Mouse (Mus musculus) hindbrain, embryonic 11.5 days (tissue): Measurements from ENCODE around the gene Grid2. TPM values are rescaled to one million over a fixed set of nuclear protein-coding genes. Genes with fewer than 3 reads are reported as not detected.
A peak's percentile ranks its signal among the peaks of the same experiment; 100 is the strongest.
"Not testable (repeated sequence)": the region's sequence is repeated elsewhere in the genome, so short reads cannot be mapped to it uniquely, and the experiment has no call there.

Experiments used
- ATAC-seq: fragments of 200-750 bp; cut with Nextera tagmentation; 2 replicates; pipeline ENCODE4 v1.8.0; 2017; ENCODE audit warnings: mild to moderate bottlenecking, moderate TSS enrichment, moderate library complexity; ENCODE audit not compliant: low FRiP score
- DNase-seq: peaks from one replicate; pipeline ENCODE4 v3.0.0-alpha.2; 2015; ENCODE audit warnings: low spot score
- H3K27ac ChIP-seq: fragments of 300-500 bp; sonication (generic); 2 replicates; pipeline ENCODE4 v1.5.1; 2014; ENCODE audit warnings: mild to moderate bottlenecking, low read depth, low read length
- H3K27me3 ChIP-seq: fragments of 300-500 bp; sonication (generic); 2 replicates; pipeline ENCODE4 v1.6.1; 2014; ENCODE audit warnings: mild to moderate bottlenecking, low read length, moderate library complexity, mixed read lengths; ENCODE audit not compliant: control insufficient read depth, insufficient read depth
- H3K36me3 ChIP-seq: fragments of 300-500 bp; sonication (generic); 2 replicates; pipeline ENCODE4 v1.6.1; 2014; ENCODE audit warnings: mild to moderate bottlenecking, low read length, moderate library complexity, mixed read lengths; ENCODE audit not compliant: control insufficient read depth, insufficient read depth
- H3K4me1 ChIP-seq: fragments of 300-500 bp; sonication (generic); replicated peaks from 2 replicates; pipeline ENCODE4 v1.6.1; 2014; ENCODE audit warnings: low read length, mixed read lengths; ENCODE audit not compliant: control insufficient read depth, insufficient read depth
- H3K4me2 ChIP-seq: fragments of 300-500 bp; sonication (generic); replicated peaks from 2 replicates; pipeline ENCODE4 v1.6.1; 2014; ENCODE audit warnings: mild to moderate bottlenecking, low read depth, low read length
- H3K4me3 ChIP-seq: fragments of 300-500 bp; sonication (generic); 2 replicates; pipeline ENCODE4 v1.5.1; 2014; ENCODE audit warnings: low read depth, low read length
- H3K9ac ChIP-seq: fragments of 300-500 bp; sonication (generic); 2 replicates; pipeline ENCODE4 v1.6.1; 2014; ENCODE audit warnings: low read depth, low read length
- H3K9me3 ChIP-seq: fragments of 300-500 bp; sonication (generic); 2 replicates; pipeline ENCODE4 v1.6.1; 2016; ENCODE audit warnings: low read length; ENCODE audit not compliant: control insufficient read depth
- WGBS: fragments of 180-500 bp; shearing (Covaris S2); extraction: QIAGEN DNeasy Blood & Tissue Kit; methylation state at CpG from one replicate; pipeline ENCODE4 v1.1.7; 2014; 5-methylcytosine and 5-hydroxymethylcytosine counted together
- polyA plus RNA-seq: library from polyadenylated mRNA; unstranded; fragments of >200 nt; fragmentation: Nextera tagmentation; extraction: Ambion mirVana; gene quantifications from 2 replicates; pipeline ENCODE4 v1.2.1, GENCODE M21; 2014

The Grid2 gene
- polyA plus RNA-seq, 1 experiment from 2014 or later: 5.5 TPM

- H3K27me3 ChIP-seq: no peaks in the 10 kb centered on the region
- no peak overlapping the region for H3K4me3 ChIP-seq
- H3K4me2 ChIP-seq: no peak overlapping the region
- H3K4me1 ChIP-seq: no peaks in the 10 kb centered on the region
- H3K27ac ChIP-seq: no peak overlapping the region
- ATAC-seq (no peak), DNase-seq (no peak)
- H3K9ac ChIP-seq: no peak overlapping the region
- 86% methylated on average over 2 of the region's 2 CpGs for WGBS
- H3K9me3 ChIP-seq: no peaks in the 10 kb centered on the region
- H3K36me3 ChIP-seq: no peaks in the 10 kb centered on the region
Observed at GRCm38 (mm10) chr6:63531751-63532150, 276.1 kb downstream of the Grid2 start.

DNA sequence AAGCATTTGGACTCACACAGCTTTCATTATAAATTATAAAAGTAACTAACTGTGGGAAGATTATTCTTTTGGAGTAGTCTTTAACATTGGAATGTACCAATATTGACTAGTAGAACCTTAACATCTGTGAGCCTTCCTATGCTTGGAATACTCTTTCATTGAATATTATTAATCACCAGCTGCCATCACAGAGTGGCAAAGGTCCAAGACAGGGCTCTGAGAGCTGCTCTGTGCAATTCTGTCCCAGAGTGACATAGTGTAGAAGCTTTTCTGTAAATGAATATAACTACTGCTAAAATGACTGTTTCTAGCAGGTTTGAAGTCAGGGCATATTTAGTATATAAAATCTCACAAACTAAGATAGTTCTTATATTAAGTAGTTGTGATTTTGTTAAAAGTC is 277.2 kb downstream of the Grid2 start:
- no peak for DNase-seq
- Histone ChIP-seq H3K9ac (no peak overlapping the region), H3K27me3 (no peaks in the 10 kb centered on the region), H3K36me3 (no peaks in the 10 kb centered on the region), H3K9me3 (no peaks in the 10 kb centered on the region), H3K4me1 (no peaks in the 10 kb centered on the region), H3K27ac (no peak overlapping the region), H3K4me2 (no peak overlapping the region), H3K4me3 (no peak overlapping the region)
- no peak for ATAC-seq

- Histone ChIP-seq H3K9ac (no peak overlapping the region), H3K9me3 (no peaks in the 10 kb centered on the region), H3K36me3 (no peaks in the 10 kb centered on the region), H3K4me3 (no peak overlapping the region), H3K27ac (no peak overlapping the region), H3K4me2 (no peak overlapping the region), H3K4me1 (no peaks in the 10 kb centered on the region), H3K27me3 (no peaks in the 10 kb centered on the region)
- WGBS: 73% methylated on average over 4 of the region's 4 CpGs
- DNase-seq: no peak
- no peak for ATAC-seq
Observed at GRCm38 (mm10) chr6:63547741-63548140, 292.1 kb downstream of the Grid2 start.

DNA sequence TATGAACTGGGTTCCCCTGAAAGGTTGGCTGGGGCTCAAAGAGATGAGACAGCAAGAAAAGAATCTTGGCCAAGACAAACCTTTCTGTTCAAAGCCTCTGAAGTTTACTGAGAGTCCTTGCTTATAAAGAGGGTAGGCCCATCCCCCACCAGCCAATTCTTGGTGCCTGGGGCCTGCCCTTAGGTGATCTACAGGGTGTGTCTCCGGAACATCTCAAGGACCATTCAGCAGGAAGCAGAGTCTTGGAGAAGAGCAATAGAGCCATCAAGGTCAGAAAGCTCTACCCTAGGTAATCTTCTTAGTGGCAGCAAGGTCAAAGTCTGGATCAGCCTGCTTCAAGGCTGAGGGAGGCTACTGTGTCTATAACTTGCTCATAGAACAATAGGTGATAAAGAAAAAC is 313.1 kb downstream of the Grid2 start:
- not testable (repeated sequence) for H3K9ac ChIP-seq, H3K4me3 ChIP-seq, H3K4me2 ChIP-seq, H3K27ac ChIP-seq, H3K4me1 ChIP-seq, ATAC-seq, DNase-seq, H3K36me3 ChIP-seq, H3K27me3 ChIP-seq, H3K9me3 ChIP-seq
- 96% methylated on average over 1 of the region's 1 CpGs for WGBS

- H3K4me1 ChIP-seq: no peaks in the 10 kb centered on the region
- 92% methylated on average over 4 of the region's 4 CpGs for WGBS
- no peaks in the 10 kb centered on the region for H3K27me3 ChIP-seq
- H3K9ac ChIP-seq: no peak overlapping the region
- no peaks in the 10 kb centered on the region for H3K36me3 ChIP-seq
- DNase-seq: no peak
- H3K4me3 ChIP-seq: no peak overlapping the region
- no peak overlapping the region for H3K27ac ChIP-seq
- no peaks in the 10 kb centered on the region for H3K9me3 ChIP-seq
- H3K4me2 ChIP-seq: no peak overlapping the region
- ATAC-seq: no peak
Observed at GRCm38 (mm10) chr6:63590681-63591080, 335.0 kb downstream of the Grid2 start.

DNA sequence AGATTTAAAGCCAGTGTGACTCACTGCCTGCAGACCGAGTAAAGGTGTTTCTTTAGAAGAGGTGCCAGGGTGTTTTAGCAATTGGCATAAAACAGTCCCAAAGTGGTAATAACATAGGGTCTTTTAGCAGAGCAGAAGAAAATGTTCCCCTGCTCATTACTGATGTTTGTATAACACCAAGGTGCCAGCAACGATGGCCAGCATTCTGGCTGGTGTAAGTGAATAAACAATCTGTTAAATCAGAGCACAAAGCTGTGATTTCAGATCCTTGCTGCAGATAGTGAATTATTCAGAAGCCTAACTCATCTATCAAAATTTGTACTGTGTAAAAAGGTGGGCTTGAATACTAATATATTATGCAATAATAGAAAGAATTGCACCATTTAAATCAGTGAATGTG is 353.9 kb downstream of the Grid2 start:
- Histone ChIP-seq H3K4me3 (no peak overlapping the region), H3K4me1 (no peaks in the 10 kb centered on the region), H3K4me2 (no peak overlapping the region), H3K9ac (no peak overlapping the region), H3K27ac (no peak overlapping the region), H3K9me3 (no peaks in the 10 kb centered on the region), H3K36me3 (no peaks in the 10 kb centered on the region), H3K27me3 (no peaks in the 10 kb centered on the region)
- ATAC-seq (no peak), DNase-seq (no peak)
- WGBS: 69% methylated on average over 2 of the region's 2 CpGs

- no peak overlapping the region for H3K4me3 ChIP-seq
- H3K4me1 ChIP-seq: no peaks in the 10 kb centered on the region
- no peaks in the 10 kb centered on the region for H3K27me3 ChIP-seq
- no peaks in the 10 kb centered on the region for H3K9me3 ChIP-seq
- WGBS: 97% methylated on average over 3 of the region's 3 CpGs
- H3K36me3 ChIP-seq: no peaks in the 10 kb centered on the region
- H3K27ac ChIP-seq: no peak overlapping the region
- no peak overlapping the region for H3K9ac ChIP-seq
- no peak overlapping the region for H3K4me2 ChIP-seq
- DNase-seq (no peak), ATAC-seq (0 out of 2 replicates have a peak, but pooled peaks have one; percentile 53)
Observed at GRCm38 (mm10) chr6:63635970-63636369, 380.3 kb downstream of the Grid2 start.

DNA sequence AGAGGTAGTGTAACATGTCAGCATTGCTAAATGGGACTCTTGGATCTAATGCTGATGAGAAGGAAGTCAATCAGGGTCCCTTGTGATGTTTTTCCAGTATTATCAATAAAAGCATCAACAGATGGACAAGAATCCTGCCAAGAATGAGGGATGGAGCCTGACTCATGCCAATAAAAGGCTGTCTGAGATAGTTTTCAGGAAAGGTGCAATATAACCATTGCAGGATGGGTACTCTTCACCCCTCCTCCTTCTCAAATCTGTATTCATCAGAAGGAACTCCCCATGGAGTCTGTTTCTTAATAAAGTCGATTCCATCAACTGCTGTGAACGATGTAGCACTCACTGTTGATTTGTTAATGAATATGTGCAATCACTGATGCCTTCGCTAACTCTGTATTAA is 403.7 kb downstream of the Grid2 start:
- H3K27me3 ChIP-seq: no peaks in the 10 kb centered on the region
- no peak overlapping the region for H3K9ac ChIP-seq
- no peak overlapping the region for H3K4me3 ChIP-seq
- 69% methylated on average over 3 of the region's 3 CpGs for WGBS
- H3K4me2 ChIP-seq: no peak overlapping the region
- H3K36me3 ChIP-seq: no peaks in the 10 kb centered on the region
- H3K4me1 ChIP-seq: no peaks in the 10 kb centered on the region
- H3K27ac ChIP-seq: no peak overlapping the region
- H3K9me3 ChIP-seq: no peaks in the 10 kb centered on the region
- no peak for ATAC-seq
- DNase-seq: no peak

- no peak overlapping the region for H3K4me3 ChIP-seq
- no peaks in the 10 kb centered on the region for H3K9me3 ChIP-seq
- 78% methylated on average over 3 of the region's 3 CpGs for WGBS
- DNase-seq: no peak
- no peak overlapping the region for H3K4me2 ChIP-seq
- H3K36me3 ChIP-seq: no peaks in the 10 kb centered on the region
- no peaks in the 10 kb centered on the region for H3K27me3 ChIP-seq
- ATAC-seq: no peak
- no peak overlapping the region for H3K27ac ChIP-seq
- H3K4me1 ChIP-seq: no peaks in the 10 kb centered on the region
- H3K9ac ChIP-seq: no peak overlapping the region
Observed at GRCm38 (mm10) chr6:63685689-63686088, 430.0 kb downstream of the Grid2 start.
